Mouse (Mus musculus) C2C12 (cell line): ENCODE data around the gene Slc25a20.

ENCODE experiments used
- CEBPB ChIP-seq: IDR thresholded peaks from one replicate; pipeline ENCODE4 v1.6.1; 2011; ENCODE audit warnings: low read depth, mild to moderate bottlenecking, control low read depth, moderate library complexity
- CTCF ChIP-seq: IDR thresholded peaks from one replicate; pipeline ENCODE4 v1.5.1; 2011; ENCODE audit not compliant: control insufficient read depth, insufficient read depth, insufficient read length
- FOSL1 ChIP-seq: IDR thresholded peaks from one replicate; pipeline ENCODE4 v1.8.0; 2011; ENCODE audit warnings: mild to moderate bottlenecking, low read length; ENCODE audit not compliant: poor library complexity, insufficient read depth, severe bottlenecking
- MAX ChIP-seq: IDR thresholded peaks from one replicate; pipeline ENCODE4 v1.6.1; 2011; ENCODE audit warnings: mild to moderate bottlenecking, control low read depth
- MYOD1 ChIP-seq: IDR thresholded peaks from one replicate; pipeline ENCODE4 v1.6.1; 2011; ENCODE audit warnings: low read depth; ENCODE audit not compliant: control insufficient read depth, insufficient read length
- MYOG ChIP-seq: IDR thresholded peaks from one replicate; pipeline ENCODE4 v1.6.1; 2011; ENCODE audit not compliant: control insufficient read depth, insufficient read length; ENCODE audit errors: extremely low read depth
- USF1 ChIP-seq: IDR thresholded peaks from one replicate; pipeline ENCODE4 v1.6.1; 2011; ENCODE audit warnings: low read depth, mild to moderate bottlenecking, control low read depth, moderate library complexity

GRCm38 (mm10) chr9:108708833-108709232 is 46.9 kb downstream of the Slc25a20 start:
- TF ChIP-seq CTCF (no peak), MAX (no peak), CEBPB (no peak), MYOD1 (no peak), MYOG (no peak), USF1 (no peak), FOSL1 (no peak)
